Mouse (Mus musculus): ENCODE measurements at regions not wholly inside any gene's neighbourhood (a gene's known extent, or its start where the extent isn't known, plus 50 kb on each side); places are given as distances from the start of the nearest gene placed in this dataset.

- no peak for ATAC-seq (ENCODE audit: low FRiP score, low read depth)
Measured at GRCm38 (mm10) chr2:107713706-107714105, 423.3 kb downstream of the Kcna4 start.

GRCm38 (mm10) chr2:107729469-107729868 is 439.0 kb downstream of the Kcna4 start:
- no peak for ATAC-seq (ENCODE audit: low FRiP score, low read depth)
- 76% methylated on average over 4 of the region's 4 CpGs for WGBS
- Histone ChIP-seq H3K36me3 (no peaks in the 10 kb centered on the region), H3K27me3 (no peaks in the 10 kb centered on the region), H3K9ac (no peak overlapping the region), H3K4me2 (no peak overlapping the region), H3K9me3 (no peaks in the 10 kb centered on the region), H3K27ac (replicated peaks) (no peak overlapping the region), H3K4me1 (replicated peaks) (no peaks in the 10 kb centered on the region), H3K4me3 (no peak overlapping the region)

More at GRCm38 (mm10) chr2:107713706-107714105, 423.3 kb downstream of the Kcna4 start:
- Histone ChIP-seq H3K4me1 (replicated peaks) (no peaks in the 10 kb centered on the region), H3K9me3 (no peaks in the 10 kb centered on the region), H3K4me3 (no peak overlapping the region), H3K9ac (no peak overlapping the region), H3K27me3 (no peaks in the 10 kb centered on the region), H3K4me2 (no peak overlapping the region), H3K36me3 (no peaks in the 10 kb centered on the region), H3K27ac (replicated peaks) (no peak overlapping the region)

GRCm38 (mm10) chr2:107734291-107734690 is 443.9 kb downstream of the Kcna4 start:
- Histone ChIP-seq H3K9ac (no peak overlapping the region), H3K4me1 (replicated peaks) (no peaks in the 10 kb centered on the region), H3K27ac (replicated peaks) (no peak overlapping the region), H3K27me3 (no peaks in the 10 kb centered on the region), H3K9me3 (no peaks in the 10 kb centered on the region), H3K36me3 (no peaks in the 10 kb centered on the region), H3K4me2 (no peak overlapping the region), H3K4me3 (no peak overlapping the region)
- ATAC-seq (ENCODE audit: low FRiP score, low read depth), result peak; percentile 63; the same call in 1 of the 2 replicates
- WGBS, result 41% methylated on average over 3 of the region's 3 CpGs

- Histone ChIP-seq H3K4me3 (no peak overlapping the region), H3K9me3 (no peaks in the 10 kb centered on the region)
- ATAC-seq (ENCODE audit: low FRiP score, low read depth), result no peak
Measured at GRCm38 (mm10) chr2:107734703-107735102, 444.3 kb downstream of the Kcna4 start.

More at GRCm38 (mm10) chr2:107734703-107735102, 444.3 kb downstream of the Kcna4 start:
- Histone ChIP-seq H3K9ac (no peak overlapping the region), H3K27me3 (no peaks in the 10 kb centered on the region), H3K27ac (replicated peaks) (no peak overlapping the region), H3K4me2 (no peak overlapping the region), H3K36me3 (no peaks in the 10 kb centered on the region), H3K4me1 (replicated peaks) (no peaks in the 10 kb centered on the region)

All from hindbrain, embryonic 15.5 days (tissue).